Mouse (Mus musculus): ENCODE measurements around the gene Src.
"Not testable (repeated sequence)": the region's sequence is repeated elsewhere in the genome, so short reads cannot be mapped to it uniquely, and the experiment has no call there.

Gene Src

DNA sequence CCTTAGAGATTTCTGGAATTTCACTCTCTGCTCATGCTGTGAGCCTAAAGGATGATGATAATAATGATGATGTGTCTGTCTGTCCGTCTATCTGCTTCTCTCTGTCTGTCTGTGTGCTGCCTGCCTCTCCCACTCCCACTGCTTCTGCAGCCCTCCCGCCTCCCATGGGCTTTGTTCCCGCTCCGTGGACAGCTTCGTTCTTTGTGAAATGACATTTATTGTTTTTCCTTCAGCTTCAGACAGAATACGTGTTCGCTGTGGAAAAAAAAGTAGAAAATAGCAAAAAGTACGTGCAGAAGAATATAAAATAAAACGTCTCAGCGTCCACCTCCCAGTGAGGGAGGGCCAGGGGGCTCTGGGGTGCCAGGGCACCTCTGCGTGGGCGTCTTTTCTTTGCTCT lies 64.5 kb downstream of the Src start:
- DNase-seq: no peak

DNA sequence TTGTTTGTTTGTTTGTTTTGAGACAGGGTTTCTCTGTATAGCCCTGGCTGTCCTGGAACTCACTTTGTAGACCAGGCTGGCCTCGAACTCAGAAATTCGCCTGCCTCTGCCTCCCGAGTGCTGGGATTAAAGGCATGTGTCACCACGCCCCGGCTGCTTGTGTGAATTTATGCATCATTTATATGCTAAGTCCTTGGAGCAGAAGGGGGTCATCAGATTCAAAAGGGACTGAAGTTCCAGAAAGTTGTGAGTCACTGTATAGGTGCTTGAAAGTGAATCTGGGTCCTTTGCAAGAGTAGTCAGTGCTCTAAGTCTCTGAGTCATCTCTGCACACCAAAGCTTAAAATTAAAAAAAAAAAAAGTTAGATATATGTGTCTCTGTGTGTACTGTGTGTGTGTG lies 68.3 kb downstream of the Src start:
- DNase-seq: not testable (repeated sequence)

DNA sequence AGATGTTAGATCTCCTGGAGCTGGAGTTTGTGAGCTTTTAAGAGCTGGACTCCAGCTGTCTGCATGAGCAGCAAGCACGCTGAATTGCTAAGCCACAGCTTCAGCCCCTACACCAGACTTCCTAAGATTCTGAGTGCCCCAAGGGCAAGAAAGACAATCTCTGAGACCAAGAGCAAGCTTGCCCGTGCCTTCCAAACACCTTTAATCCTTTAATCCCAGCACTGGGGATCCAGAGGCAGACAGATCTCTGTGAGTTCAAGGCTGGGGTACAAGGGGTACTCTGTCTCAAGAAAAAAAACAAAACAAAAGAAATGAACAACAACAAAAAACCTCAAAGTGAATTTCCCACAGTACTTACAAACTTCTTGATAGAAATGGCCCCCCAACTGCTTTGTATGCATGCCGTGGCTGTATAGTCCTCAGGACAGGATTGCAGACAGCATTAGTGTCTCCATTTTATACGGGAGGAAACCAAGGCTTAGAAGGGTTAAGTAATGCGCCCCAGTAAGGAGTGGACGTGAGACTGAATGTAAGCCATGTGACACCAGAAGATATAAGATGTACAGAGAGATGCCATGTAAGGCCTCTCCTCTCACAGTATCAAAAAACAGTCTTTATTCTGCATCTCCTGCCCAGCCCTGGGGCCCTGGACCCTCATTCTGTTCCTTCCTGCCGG lies 68.9 kb downstream of the Src start:
- DNase-seq: no peak

DNA sequence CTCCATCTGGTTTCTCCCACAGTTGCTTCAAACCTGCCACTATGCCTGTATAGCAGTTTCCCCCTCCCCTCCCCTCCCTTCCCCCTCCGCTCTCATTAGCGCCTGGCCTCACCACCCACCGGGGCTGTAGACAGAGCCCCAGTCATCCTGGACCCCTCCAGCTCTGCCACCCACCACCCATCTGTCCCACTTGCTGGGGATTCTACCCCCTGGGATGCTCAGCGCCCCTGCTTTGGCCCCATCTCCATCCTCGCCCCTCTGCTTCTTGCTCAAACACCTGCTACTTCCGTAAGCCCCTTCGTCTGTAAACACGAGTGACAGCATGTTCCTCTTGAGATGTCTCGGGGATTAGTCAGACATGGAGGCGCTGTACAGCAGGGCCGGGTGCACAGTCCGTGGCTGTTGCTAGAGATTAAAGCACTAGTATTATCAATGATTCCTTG lies 69.5 kb downstream of the Src start:
- no peak for DNase-seq

DNA sequence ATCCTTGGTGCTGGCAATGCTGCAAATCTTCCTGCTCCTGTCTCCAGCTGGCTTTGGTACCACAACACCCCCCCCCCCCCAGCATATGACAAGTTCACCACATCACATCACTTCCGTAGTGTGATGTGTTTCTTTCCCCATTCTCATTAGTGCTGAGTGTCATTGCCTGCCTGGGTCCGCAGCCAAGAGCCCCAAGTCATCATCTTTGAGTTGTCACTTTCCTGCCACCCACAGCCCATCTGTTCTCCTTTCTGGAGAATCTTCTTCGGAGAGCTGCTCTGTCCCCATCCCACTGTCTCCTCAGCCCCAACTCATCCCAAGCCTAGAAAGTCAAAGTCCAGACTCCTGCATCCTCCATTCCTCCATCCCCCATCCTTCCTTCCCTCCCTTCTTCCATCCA lies 75.0 kb downstream of the Src start:
- DNase-seq: no peak

DNA sequence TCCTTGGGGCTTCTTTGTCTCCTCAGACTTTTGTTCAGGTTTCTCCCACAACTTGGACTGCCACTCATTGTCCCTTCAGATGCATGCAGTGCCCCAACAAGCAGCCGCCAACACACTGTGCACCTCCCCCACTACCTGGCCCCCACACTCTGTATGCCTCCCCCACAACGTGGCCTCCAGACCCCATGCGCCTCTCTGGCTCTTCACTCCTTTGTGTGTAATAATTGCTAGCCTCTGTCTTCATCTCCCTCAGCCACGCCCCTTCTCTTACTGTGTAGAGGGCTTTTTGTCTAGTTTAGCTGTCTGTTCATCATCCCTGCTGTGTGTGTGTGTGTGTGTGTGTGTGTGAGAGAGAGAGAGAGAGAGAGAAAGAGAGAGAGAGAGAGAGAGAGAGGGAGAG lies 80.3 kb downstream of the Src start:
- DNase-seq: no peak

DNA sequence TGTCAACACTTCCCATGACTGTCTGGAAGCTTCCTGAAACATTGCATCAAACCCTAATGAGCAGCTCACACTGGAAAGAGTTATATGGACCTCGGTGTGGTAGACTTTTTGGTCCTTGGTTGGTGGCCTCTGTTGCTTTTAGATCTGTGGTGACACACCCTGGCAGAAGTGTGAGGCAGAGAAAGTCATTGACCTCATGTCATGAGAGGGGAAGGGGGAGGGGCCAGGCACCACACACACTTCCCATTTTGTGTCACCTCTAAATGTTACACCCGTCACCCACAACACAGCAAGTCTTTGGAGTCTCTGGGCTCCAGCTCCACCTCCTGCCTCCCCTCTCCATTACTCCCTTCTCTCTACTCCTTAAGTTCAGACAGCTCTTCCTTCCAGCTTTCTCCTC lies 82.1 kb downstream of the Src start:
- no peak for DNase-seq

DNA sequence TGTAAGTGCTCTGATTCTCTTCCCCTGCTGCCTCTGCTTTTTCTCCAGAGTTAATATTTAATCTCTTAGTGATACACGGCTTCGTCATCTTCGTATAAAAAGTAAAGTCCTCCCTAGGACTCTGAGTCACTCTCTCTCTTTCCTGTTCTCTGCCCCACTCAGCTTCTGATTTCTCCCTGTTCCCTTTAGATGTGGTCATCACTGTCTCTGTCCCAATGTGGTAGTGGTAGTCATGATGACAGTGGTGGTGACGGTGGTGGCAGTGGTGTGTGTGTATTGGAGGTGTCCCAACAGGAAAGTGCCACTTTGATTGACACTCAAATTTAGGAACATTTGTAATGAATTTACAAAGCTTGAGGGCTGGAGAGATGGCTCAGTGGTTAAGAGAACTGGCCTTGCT lies 83.1 kb downstream of the Src start:
- DNase-seq: no peak

DNA sequence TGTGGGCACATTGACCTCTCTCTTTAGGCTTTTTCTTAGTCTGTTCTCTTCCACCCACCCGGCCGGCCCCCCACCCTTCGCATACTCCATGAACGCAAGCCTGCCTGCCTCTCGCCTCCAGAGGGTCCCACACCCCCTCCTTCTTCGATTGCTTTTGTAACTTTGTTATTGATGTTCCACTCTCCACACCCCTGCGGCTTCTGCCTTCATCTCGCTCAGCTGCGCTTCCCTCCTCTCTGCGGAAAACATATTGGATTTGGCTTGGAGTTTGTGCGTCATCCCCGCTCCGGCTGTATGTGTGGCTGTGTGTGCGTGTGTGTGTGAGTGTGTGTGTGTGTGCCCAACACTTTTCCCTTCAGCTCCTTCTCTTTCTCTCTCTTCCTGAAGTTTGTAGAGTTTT lies 88.5 kb downstream of the Src start:
- no peak for DNase-seq

DNA sequence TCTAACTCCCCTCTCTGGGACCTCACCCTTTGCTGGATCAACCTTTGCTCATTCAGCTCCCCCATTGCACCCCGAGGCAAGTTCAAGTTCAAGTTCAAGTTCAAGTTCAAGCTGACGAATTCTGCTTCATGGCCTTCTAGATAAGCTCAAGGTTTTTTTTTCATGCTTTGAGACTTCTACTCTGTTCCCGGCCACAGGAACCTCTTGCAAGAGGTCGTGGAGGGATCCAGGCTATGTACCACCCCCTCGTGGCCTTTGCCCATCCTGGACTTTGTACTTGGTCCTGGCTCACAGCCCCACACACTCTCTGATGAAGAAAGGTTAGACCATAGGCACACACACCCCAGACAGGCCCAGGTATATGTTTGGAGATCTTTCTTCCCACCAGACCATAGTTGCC lies 90.9 kb downstream of the Src start:
- no peak for DNase-seq

DNA sequence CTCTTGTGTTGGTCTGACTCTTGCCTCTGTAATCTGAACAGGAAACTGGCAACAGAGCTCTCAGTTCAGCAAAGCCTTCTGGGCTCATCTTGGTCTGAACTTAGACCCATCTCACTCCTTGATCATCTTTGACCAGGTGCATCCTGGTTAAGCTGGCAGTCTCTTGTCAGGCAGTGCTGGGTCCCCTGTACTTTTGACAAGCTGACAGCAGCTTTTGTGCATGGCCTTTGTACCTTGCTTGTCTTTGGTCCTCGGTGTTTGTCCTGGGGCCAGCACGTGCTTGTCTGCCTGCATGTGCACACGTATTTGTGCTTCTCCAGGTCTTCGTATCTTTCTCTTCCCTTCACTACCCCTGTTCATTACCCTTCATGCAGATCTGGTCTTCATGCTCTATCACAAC lies 91.8 kb downstream of the Src start:
- no peak for DNase-seq

DNA sequence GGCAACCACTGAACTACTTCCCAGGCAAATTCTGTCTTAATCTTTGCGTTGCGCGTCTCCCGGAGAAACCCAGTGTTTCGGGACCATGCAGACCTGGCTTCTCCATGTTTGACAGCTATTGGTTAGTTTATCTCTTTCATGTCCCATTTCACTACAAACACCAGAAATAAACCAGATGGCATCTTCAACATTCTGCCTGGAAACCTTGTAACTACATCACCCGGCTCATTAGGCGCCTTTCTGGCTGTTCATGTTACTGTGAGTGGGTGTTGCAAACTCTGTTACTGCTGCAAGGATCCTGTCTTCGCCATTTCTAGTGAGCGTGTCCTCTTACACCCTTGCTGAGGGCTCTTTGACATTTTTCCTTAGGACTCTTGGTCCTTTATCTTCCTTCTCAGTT lies 94.6 kb downstream of the Src start:
- DNase-seq: no peak

DNA sequence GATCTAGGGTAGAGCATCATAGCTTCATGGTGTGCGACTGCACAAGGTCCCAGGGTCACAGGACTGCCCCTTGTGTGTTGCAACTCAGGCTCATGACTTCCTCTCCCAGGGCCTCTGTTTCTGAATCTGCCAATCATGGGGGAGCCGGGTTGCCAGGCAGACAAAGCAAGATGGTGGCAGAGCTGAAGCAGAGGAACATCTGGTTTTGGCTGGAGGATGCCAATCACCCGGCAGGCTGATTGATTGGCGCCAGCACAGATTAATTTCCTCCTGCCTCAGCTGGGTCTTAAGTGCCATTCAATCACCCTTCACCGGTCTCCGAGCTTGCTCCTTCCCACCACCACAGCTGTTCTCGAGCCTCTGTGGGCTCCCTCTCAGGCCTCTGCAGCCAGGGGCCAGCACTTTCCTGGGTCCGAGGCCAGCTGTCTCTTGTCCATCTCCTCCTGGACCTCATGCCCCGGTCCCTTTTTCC lies 95.5 kb downstream of the Src start:
- no peak for DNase-seq

DNA sequence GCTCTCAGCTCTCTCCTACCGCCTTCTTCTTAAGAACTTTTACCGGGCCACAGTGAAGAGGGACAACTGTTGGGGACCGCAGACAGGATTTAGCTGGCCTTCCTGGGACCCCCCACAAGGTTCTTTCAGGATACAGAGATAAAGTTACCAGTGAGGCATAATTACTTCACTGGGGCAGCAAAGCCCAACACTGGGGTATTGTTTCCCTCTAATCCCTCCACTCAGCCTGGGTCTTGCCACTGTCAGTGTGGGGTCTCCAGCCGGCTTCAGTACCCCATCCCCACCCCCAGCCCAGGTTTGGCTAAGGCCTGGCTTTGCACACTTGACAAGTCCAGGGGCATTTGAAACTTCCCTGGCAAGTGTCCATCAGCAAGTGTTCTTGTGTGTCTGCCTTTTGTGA lies 96.1 kb downstream of the Src start:
- no peak for DNase-seq

DNA sequence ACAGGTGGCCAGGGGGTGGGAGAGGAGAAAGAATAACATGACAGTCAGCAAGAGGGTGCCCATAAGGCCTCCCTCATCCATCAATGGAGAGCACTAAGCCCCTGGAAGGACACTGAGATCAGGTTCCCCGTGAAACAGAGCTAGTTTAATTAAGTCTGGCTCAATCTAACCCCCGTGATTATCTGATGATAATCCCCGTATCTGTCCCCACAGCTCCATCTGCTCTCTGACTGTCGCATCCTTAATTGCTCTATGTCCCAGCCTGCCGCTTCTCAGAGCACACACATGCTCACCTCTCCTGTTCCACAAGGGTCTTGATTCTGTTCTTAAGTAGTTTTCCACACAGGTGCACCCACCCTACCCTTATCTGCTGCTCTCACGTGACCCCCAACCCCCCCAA lies 99.3 kb downstream of the Src start:
- DNase-seq: no peak

DNA sequence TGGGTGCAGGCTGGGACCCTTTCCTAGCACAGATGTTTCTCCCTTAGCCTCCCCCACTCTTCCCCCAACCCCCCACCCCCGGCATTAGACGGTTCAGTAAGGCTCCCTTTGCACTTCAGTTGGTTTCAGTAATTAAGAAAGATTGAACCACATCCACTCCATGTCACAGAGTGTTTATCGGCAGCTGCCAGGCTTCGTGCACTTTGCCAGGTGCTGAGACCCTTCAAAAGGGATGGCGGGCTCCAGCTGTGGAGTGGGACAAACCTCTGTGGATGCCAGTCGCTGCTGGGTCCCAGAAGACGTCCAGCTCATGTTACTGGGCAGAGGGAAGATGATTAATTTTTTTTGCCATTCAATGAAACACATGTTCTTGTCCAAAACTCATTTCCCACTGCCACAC lies 100.2 kb downstream of the Src start:
- no peak for DNase-seq

DNA sequence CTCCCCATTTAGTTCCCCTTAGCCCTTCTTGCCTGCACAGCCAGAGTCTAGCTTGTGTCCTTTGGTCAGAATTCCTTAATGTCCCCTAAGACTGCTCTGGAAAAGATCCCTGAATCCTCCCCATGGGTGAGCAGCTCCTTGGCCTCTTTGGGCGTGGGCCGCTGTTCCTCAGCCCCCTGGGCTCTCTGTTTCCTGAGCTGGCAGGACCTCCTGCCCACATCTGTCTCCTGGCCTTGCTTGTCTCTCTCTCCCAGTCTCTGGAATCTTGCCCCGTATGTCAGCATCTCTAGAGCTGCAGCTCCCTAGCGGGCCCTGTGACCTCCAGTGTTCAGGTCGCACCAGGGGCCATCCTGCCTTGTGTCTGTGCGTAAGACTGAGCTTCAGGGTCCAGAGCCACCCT lies 101.2 kb downstream of the Src start:
- no peak for DNase-seq

DNA sequence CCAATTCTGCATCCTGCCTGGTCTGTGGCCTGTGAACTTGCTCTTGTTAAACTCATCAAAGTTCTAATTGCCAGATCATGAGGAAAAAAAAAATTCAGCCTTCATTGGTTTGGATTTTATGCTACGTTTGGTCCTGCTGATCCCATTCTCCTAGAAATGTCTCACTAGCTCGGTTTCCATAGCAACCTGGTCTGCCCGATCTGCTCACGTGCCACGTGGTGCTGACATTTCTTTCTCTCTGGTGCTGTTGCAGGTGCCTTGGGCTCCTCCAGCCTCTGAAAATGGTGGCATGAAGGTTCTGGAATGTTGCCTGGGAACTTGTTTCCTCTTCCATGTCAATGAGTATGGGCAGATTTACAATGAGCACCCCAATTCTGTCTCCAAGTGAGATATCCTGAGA lies 102.3 kb downstream of the Src start:
- DNase-seq: no peak

Measured in thymus, postnatal 4 days (tissue).